Mouse (Mus musculus): ENCODE measurements around the gene Zfp965.
"Not testable (repeated sequence)": the region's sequence is repeated elsewhere in the genome, so short reads cannot be mapped to it uniquely, and the experiment has no call there.

The Zfp965 gene

DNA sequence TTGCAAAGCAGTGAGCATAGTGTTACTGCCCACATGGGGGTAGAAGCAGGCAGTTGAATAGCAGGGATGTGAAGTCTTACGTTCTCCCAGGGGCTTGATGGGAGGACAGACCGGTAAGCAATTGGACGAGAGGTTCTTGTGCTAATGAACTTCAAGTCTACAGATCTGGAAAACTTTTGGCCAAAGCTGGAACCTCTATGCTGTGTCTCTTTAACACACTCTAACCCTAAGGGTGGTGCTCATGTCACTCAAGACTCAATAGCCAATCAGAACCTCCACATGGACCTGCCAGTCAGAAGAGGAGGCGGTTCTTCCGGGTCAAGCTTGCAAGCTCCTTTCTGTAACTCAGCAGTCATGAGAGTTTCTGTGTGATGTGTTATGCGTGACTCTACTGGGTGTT lies at the start of gene Zfp965:
Gene Zfp965, plus strand, starts transcription at position 301 of the 400 bp plus-strand sequence.
- DNase-seq (ENCODE audit: low spot score in 2 of 2) = not testable (repeated sequence)

DNA sequence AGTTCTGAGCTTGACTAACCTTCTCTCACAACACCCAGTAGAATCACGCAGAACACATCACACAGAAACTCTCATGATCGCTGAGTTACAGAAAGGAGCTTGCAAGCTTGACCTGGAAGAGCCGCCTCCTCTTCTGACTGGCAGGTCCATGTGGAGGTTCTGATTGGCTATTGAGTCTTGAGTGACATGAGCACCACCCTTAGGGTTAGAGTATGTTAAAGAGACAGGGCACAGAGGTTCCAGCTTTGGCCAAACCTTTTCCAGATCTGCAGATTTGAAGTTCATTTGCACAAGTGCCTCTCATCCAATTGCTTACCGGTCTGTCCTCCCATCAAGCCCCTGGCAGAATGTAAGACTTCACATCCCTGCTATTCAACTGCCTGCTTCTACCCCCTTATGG lies 34.1 kb upstream of the Zfp965 start, which contains the start of gene Gm4724:
Gene Gm4724, minus strand, starts transcription at position 101 of the 400 bp plus-strand sequence.
- not testable (repeated sequence) for DNase-seq (ENCODE audit: low spot score in 2 of 2)
